Mouse (Mus musculus): ENCODE results near the gene Bckdha. TPM values are rescaled to one million over a fixed set of nuclear protein-coding genes. Genes with fewer than 3 reads are reported as not detected.
A peak's percentile ranks its signal among the peaks of the same experiment; 100 is the strongest.

The Bckdha gene
- polyA plus RNA-seq, 1 experiment from 2014 or later: 49.2 TPM

DNA sequence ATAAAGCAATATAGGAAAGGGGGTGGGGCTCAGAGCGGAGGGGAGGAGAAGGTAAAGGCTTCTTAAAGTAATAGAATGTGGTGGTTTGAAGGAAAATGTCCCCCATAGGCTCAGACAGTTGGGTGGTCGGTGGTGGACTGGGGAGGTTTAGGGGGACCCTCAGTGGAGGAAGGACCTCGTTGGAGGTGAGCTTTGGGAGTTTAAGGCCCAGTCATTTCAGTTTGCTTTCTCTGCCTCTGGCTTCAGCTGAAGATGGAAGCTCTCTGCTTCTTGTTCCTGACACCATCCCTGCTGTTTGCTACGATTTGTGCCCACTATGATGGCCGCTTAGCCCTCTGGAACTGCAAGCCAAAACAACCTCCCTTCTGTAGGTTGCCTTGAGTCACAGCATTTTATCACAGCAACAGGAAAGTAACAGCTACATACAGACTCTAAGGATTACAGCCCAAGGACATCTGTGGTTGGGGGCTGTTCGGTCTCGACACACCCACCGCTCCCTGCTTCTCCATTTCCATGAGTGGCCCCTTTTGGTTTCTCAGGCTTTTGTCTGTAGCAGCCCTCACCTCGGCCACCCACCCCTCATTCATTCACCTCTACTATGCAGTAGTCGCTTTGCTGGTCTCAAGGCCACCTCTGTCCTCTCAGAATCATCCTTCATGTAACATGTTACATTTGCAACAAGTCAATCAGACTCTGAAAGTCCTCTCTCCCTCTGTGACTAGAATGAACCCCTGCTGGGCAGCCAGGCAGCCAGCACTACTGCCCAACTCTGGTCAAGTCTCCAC lies 41.2 kb downstream of the Bckdha start:
- 84% methylated on average over 10 of the region's 10 CpGs for WGBS
- no peak overlapping the region for H3K4me2 ChIP-seq
- H3K36me3 ChIP-seq: peaks cover 17% of the 10 kb centered on the region
- ATAC-seq (ENCODE audit: low FRiP score): no peak
- no peaks in the 10 kb centered on the region for H3K9me3 ChIP-seq
- peaks cover 7% of the 10 kb centered on the region for H3K4me1 ChIP-seq (replicated peaks)
- H3K27ac ChIP-seq: no peak overlapping the region
- H3K4me3 ChIP-seq: no peak overlapping the region
- no peak overlapping the region for H3K9ac ChIP-seq
- peaks cover 6% of the 10 kb centered on the region; the same call in 1 of the 2 replicates for H3K27me3 ChIP-seq

DNA sequence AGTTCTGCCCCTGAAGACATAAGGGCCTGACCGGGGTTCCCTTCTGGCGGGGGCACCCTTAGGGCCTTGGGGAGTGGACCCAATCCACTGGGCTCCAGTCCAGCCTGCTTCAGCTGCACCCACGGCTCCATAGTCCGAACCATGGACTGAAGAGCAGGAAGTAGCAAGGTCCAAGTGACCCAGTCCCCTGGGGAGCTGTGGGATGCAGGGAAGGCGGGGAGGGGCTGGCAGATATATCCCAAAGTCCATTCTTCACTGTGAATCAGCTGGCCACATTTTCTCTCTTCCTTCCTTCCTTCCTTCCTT lies 43.1 kb downstream of the Bckdha start, which contains the start of gene Erich4:
TSS of gene Erich4 (minus strand) at position 187 of the 306 bp plus-strand sequence.
- Histone ChIP-seq H3K4me1 (replicated peaks) (peaks cover 7% of the 10 kb centered on the region), H3K36me3 (no peaks in the 10 kb centered on the region), H3K9me3 (no peaks in the 10 kb centered on the region), H3K27ac (no peak within 1 kb of the TSS), H3K27me3 (peaks cover 6% of the 10 kb centered on the region; the same call in 1 of the 2 replicates), H3K4me2 (no peak within 1 kb of the TSS), H3K4me3 (no peak within 1 kb of the TSS), H3K9ac (no peak within 1 kb of the TSS)
- WGBS: 86% methylated on average over 5 of the region's 5 CpGs
- ATAC-seq (ENCODE audit: low FRiP score): no peak

DNA sequence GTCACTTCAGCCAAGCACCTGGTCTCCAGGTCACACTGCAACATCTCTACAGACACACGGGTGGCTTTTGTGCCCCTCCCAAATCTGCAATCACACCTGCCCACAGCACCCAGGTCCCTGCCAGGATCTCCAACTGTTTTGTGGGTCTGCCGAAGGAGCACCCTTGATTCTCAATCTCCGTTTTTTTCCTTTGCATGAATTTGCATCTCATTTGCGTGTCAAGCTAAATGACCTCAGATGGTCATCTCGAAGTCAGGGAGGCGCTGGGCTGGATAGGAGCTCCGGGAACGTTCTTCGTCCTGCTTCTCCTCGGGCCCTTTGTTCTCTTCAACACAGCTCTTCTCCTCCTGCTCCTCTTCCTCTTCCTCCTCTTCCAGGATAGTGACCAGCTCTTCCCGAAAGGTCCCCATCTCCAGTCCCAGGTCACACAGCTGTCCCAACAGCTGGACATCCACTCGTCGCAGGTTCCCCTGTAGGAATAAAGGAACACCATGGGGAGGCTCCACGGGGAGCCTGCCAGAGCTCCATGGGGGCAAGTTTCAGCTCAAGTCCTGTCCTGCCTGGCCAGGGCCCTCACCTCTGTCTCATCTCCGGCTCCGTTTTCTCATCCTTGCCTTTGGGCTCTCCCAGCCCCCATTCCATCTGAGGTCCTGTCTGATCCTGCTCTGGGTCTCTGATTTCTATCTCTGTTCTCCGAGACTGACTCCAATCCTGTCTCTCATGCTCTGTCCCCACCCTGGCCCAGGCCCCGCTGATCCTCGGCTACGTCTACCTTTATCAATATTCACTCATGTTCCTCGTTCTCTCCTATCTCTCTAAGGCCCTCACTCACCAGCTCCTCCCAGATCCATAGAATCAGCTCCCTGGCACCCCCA lies 43.7 kb downstream of the Bckdha start:
- Histone ChIP-seq H3K27me3 (peaks cover 6% of the 10 kb centered on the region; the same call in 1 of the 2 replicates), H3K4me3 (no peak overlapping the region), H3K36me3 (no peaks in the 10 kb centered on the region), H3K27ac (no peak overlapping the region), H3K4me2 (no peak overlapping the region), H3K9ac (no peak overlapping the region), H3K4me1 (replicated peaks) (peaks cover 5% of the 10 kb centered on the region), H3K9me3 (no peaks in the 10 kb centered on the region)
- WGBS: 74% methylated on average over 21 of the region's 21 CpGs
- ATAC-seq (ENCODE audit: low FRiP score): no peak

- no peak overlapping the region for H3K4me2 ChIP-seq
- H3K27me3 ChIP-seq: peaks cover 6% of the 10 kb centered on the region; the same call in 1 of the 2 replicates
- no peaks in the 10 kb centered on the region; the same call in 1 of the 2 replicates for H3K4me1 ChIP-seq (replicated peaks)
- WGBS: 93% methylated on average over 5 of the region's 5 CpGs
- no peaks in the 10 kb centered on the region for H3K9me3 ChIP-seq
- no peak overlapping the region for H3K4me3 ChIP-seq
- H3K27ac ChIP-seq: no peak overlapping the region
- H3K9ac ChIP-seq: no peak overlapping the region
- H3K36me3 ChIP-seq: no peaks in the 10 kb centered on the region
- no peak for ATAC-seq (ENCODE audit: low FRiP score)
These were observed 44.7 kb downstream of the Bckdha start for GRCm38 (mm10) chr7:25614086-25614485.

DNA sequence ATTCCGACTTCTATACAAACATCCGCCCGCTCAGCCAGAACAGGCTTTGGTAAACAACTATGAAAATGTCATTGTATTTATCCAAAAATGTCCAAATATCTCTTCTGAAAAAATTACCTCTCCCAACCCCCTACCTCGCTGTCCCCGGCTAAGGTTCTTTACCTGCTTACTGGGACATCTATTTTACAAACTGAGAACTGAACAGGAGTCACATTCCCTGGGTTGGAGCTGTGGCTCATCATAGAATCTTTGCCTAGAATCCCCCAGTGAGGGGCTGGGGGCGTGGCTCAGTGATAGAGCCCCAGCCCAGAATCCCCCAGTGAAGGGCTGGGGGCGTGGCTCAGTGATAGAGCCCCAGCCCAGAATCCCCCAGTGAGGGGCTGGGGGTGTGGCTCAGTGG lies 47.3 kb downstream of the Bckdha start:
- Histone ChIP-seq H3K36me3 (no peaks in the 10 kb centered on the region), H3K4me1 (replicated peaks) (no peaks in the 10 kb centered on the region), H3K4me3 (no peak overlapping the region), H3K27me3 (no peaks in the 10 kb centered on the region), H3K4me2 (no peak overlapping the region), H3K9me3 (0 out of 2 replicates have a peak, but pooled peaks cover 3% of the 10 kb centered on the region), H3K27ac (no peak overlapping the region), H3K9ac (no peak overlapping the region)
- no peak for ATAC-seq (ENCODE audit: low FRiP score)
- 53% methylated on average over 7 of the region's 7 CpGs for WGBS

GRCm38 (mm10) chr7:25610056-25610455 lies 48.7 kb downstream of the Bckdha start:
- Histone ChIP-seq H3K4me1 (replicated peaks) (no peaks in the 10 kb centered on the region), H3K4me3 (no peak overlapping the region), H3K9me3 (0 out of 2 replicates have a peak, but pooled peaks cover 3% of the 10 kb centered on the region), H3K9ac (no peak overlapping the region), H3K4me2 (no peak overlapping the region), H3K27ac (no peak overlapping the region), H3K36me3 (no peaks in the 10 kb centered on the region), H3K27me3 (no peaks in the 10 kb centered on the region)
- ATAC-seq (ENCODE audit: low FRiP score): no peak
- WGBS: 46% methylated on average over 6 of the region's 6 CpGs

DNA sequence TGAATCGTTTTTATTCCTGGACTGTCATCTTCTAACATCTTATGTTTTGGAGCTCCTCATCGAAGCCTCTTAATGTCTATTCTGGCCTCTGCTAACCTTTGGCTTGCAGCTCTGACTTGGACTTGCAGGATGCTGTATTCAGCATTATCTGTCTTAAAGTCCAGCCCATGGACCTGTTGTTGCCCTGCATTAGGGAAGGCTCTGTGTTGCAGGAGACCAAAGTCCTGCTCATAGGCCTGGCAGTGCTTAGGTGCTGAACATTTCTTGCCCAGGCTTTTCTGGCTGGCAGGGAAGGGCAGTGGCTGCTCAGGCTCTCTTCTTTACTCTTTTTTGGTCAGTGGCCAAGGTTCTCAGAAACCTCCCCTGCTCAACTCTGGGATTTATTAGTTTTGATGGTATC lies 51.6 kb downstream of the Bckdha start:
- Histone ChIP-seq H3K27ac (no peak overlapping the region), H3K9me3 (0 out of 2 replicates have a peak, but pooled peaks cover 3% of the 10 kb centered on the region), H3K4me1 (replicated peaks) (no peaks in the 10 kb centered on the region), H3K27me3 (no peaks in the 10 kb centered on the region), H3K36me3 (no peaks in the 10 kb centered on the region), H3K4me2 (no peak overlapping the region), H3K9ac (no peak overlapping the region), H3K4me3 (no peak overlapping the region)
- 91% methylated on average over 2 of the region's 2 CpGs for WGBS
- ATAC-seq (ENCODE audit: low FRiP score): no peak

- H3K36me3 ChIP-seq: no peaks in the 10 kb centered on the region
- 0 out of 2 replicates have a peak, but pooled peaks cover 3% of the 10 kb centered on the region for H3K9me3 ChIP-seq
- 82% methylated on average over 4 of the region's 4 CpGs for WGBS
- H3K9ac ChIP-seq: no peak overlapping the region
- ATAC-seq (ENCODE audit: low FRiP score): no peak
- H3K4me3 ChIP-seq: no peak overlapping the region
- no peaks in the 10 kb centered on the region for H3K4me1 ChIP-seq (replicated peaks)
- H3K27ac ChIP-seq: no peak overlapping the region
- no peak overlapping the region for H3K4me2 ChIP-seq
- H3K27me3 ChIP-seq: no peaks in the 10 kb centered on the region
These were observed 52.1 kb downstream of the Bckdha start for GRCm38 (mm10) chr7:25606625-25607063.

- H3K27ac ChIP-seq: no peak overlapping the region
- H3K4me1 ChIP-seq (replicated peaks): no peaks in the 10 kb centered on the region; the same call in 1 of the 2 replicates
- no peak for ATAC-seq (ENCODE audit: low FRiP score)
- H3K4me3 ChIP-seq: no peak overlapping the region
- no peak overlapping the region for H3K9ac ChIP-seq
- H3K27me3 ChIP-seq: no peaks in the 10 kb centered on the region
- no peak overlapping the region for H3K4me2 ChIP-seq
- no peaks in the 10 kb centered on the region for H3K36me3 ChIP-seq
- 86% methylated on average over 16 of the region's 16 CpGs for WGBS
- no peaks in the 10 kb centered on the region for H3K9me3 ChIP-seq
These were observed 57.4 kb downstream of the Bckdha start for GRCm38 (mm10) chr7:25601346-25601745.

DNA sequence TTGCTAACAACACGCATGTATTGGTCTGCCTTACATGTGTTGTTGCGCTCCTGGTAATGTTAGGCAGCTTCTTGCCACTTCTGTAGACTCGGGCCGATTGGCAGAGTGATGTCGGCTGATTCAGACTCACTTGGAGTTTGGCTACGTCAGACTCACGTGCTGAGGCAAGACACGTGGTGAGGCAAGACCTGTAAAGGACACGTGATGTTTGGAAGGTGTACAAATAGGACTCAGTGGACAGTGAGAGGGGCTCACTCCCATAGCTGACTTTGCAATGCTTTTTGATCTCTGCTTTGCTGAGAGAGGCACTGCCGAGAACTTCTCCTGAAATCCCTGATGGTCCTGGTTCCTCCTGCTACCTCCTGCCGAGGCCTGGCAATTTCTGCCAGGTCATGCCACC lies 58.1 kb downstream of the Bckdha start:
- Histone ChIP-seq H3K9ac (no peak overlapping the region), H3K9me3 (no peaks in the 10 kb centered on the region), H3K27ac (no peak overlapping the region), H3K27me3 (no peaks in the 10 kb centered on the region), H3K4me1 (replicated peaks) (no peaks in the 10 kb centered on the region; the same call in 1 of the 2 replicates), H3K36me3 (no peaks in the 10 kb centered on the region), H3K4me3 (no peak overlapping the region), H3K4me2 (no peak overlapping the region)
- ATAC-seq (ENCODE audit: low FRiP score): no peak
- WGBS: 91% methylated on average over 11 of the region's 11 CpGs

DNA sequence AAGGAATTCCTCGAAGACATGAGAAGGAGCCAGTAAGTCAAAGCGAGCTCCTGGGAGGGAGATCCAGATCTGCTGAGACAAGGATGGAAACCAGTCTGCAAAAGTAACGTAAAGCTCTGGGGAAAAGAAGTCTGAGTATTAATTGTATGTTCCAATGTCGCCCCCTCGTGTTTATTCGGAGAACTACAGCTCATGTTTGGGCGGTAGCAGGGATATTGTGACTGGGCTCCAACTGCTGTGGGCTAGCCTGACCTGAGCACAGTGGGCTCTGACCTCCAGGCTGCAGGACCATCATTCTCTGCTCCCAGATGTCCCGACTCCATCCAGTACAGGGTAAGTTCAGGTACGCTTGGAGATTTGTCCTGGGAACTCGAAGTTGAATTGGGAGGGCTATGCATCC lies 59.1 kb downstream of the Bckdha start:
- H3K4me3 ChIP-seq: no peak overlapping the region
- WGBS: 14% methylated on average over 10 of the region's 10 CpGs
- H3K4me1 ChIP-seq (replicated peaks): no peaks in the 10 kb centered on the region; the same call in 1 of the 2 replicates
- no peak overlapping the region for H3K27ac ChIP-seq
- H3K27me3 ChIP-seq: no peaks in the 10 kb centered on the region
- no peak overlapping the region for H3K4me2 ChIP-seq
- peak; percentile 7; the same call in 1 of the 2 replicates for ATAC-seq (ENCODE audit: low FRiP score)
- H3K36me3 ChIP-seq: no peaks in the 10 kb centered on the region
- no peaks in the 10 kb centered on the region for H3K9me3 ChIP-seq
- no peak overlapping the region for H3K9ac ChIP-seq

GRCm38 (mm10) chr7:25593859-25594258 lies 64.9 kb downstream of the Bckdha start:
- H3K4me2 ChIP-seq: no peak overlapping the region
- no peaks in the 10 kb centered on the region for H3K36me3 ChIP-seq
- H3K4me1 ChIP-seq (replicated peaks): no peaks in the 10 kb centered on the region
- no peaks in the 10 kb centered on the region for H3K27me3 ChIP-seq
- no peak overlapping the region for H3K4me3 ChIP-seq
- ATAC-seq (ENCODE audit: low FRiP score): no peak
- no peak overlapping the region for H3K9ac ChIP-seq
- no peak overlapping the region for H3K27ac ChIP-seq
- H3K9me3 ChIP-seq: no peaks in the 10 kb centered on the region
- 76% methylated on average over 3 of the region's 3 CpGs for WGBS
